Mouse (Mus musculus) naive thymus-derived CD4-positive, alpha-beta T cell, adult 2 months (primary cell): ENCODE measurements around the gene Popdc3.
"Not testable (repeated sequence)": the region's sequence is repeated elsewhere in the genome, so short reads cannot be mapped to it uniquely, and the experiment has no call there.

ENCODE experiments used
- DNase-seq: peaks from one replicate; pipeline ENCODE4 v3.0.0-alpha.2; 2011; ENCODE audit warnings: low read depth

Popdc3 gene

DNA sequence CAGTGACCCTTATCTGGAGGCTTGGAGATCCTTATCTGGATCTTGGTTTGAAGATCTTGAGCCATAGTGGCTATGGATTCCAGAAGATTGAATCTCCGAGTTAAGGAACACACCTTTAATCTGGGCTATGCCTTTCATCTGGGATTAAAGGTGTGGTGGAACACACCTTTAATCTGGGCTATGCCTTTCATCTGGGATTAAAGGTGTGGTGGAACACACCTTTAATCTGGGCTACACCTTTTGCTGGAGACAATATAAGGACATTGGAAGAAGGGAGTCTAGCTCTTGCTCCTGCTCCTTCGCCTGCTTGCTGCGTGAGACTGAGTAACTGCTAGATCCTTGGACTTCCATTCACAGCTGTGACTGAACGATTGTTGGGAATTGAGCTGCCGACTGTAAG lies at the start of gene Popdc3:
Popdc3 (plus strand) TSS at position 301 of the 400 bp plus-strand sequence.
- DNase-seq = not testable (repeated sequence)

- peak; percentile 10 for DNase-seq
These were observed 48.8 kb upstream of the Popdc3 start for GRCm38 (mm10) chr10:45129105-45129504.

DNA sequence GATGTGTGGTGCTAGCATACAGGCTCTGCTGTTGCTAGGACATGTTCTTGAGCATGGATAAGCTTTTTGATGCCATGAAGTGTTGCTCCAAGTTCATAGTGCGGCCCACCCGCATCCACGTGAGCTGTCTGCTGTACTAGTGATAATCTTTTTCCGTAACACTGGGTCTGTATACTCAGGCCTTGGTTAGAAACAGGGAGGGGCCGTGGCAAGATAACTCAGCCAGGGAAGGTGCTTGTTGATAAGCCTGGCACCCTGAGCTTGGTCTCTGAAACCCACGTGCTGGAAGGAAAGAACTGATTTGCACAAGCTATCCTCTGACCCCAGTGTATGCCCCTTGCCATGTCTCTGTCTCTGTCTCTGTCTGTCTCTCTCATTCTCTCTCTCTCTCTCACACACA lies 47.9 kb upstream of the Popdc3 start:
- DNase-seq = no peak

GRCm38 (mm10) chr10:45132371-45132770 lies 45.5 kb upstream of the Popdc3 start:
- peak; percentile 68 for DNase-seq

GRCm38 (mm10) chr10:45136806-45137205 lies 41.1 kb upstream of the Popdc3 start:
- DNase-seq = no peak

- no peak for DNase-seq
These were observed 38.0 kb upstream of the Popdc3 start for GRCm38 (mm10) chr10:45139910-45140309.

- no peak for DNase-seq
These were observed 37.3 kb upstream of the Popdc3 start for GRCm38 (mm10) chr10:45140474-45141212.

- no peak for DNase-seq
These were observed 35.5 kb upstream of the Popdc3 start for GRCm38 (mm10) chr10:45142359-45142758.

GRCm38 (mm10) chr10:45144038-45144817 lies 33.7 kb upstream of the Popdc3 start:
- DNase-seq = no peak

DNA sequence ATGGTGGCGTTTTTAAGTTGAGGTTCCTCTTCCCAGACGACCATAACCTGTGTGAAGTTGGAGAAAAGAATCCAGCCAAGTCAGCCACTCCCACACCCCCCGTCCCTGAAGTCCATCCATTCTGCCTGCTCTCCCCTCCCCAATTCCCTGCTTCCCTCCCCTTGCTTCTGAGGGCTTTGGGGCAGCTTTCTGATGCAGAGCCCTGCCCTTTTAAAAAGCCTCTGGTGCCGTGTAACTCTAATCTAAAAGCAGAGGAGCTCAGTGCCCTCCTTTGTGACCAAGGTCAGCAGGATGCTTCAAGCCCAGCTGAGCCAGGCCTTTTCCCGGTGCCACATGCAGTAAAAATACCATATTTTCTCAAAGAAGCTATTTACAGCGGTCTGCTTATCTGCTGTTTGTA lies 31.1 kb upstream of the Popdc3 start:
- no peak for DNase-seq

DNA sequence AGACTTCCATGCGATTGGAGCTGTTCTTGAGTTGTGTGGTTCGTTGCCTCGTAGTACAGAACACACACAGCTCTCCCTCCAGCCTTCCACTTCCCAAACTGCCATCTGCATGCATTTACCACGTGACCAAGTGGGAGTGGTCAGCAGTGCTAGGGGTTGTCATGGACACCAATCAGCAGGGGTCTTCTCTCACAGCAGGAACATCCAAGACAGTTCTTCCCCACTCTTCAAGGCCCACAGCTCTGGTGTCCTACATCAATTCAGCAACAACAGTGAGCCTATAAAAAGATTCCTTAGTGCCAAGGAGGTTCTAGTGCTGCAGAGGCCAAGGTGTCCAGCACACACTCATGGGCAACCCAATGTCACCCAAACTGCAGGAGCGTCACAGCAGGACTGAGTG lies 26.8 kb upstream of the Popdc3 start:
- no peak for DNase-seq

GRCm38 (mm10) chr10:45151771-45152692 lies 25.9 kb upstream of the Popdc3 start:
- no peak for DNase-seq

GRCm38 (mm10) chr10:45154557-45155060 lies 23.3 kb upstream of the Popdc3 start:
- DNase-seq = no peak

DNA sequence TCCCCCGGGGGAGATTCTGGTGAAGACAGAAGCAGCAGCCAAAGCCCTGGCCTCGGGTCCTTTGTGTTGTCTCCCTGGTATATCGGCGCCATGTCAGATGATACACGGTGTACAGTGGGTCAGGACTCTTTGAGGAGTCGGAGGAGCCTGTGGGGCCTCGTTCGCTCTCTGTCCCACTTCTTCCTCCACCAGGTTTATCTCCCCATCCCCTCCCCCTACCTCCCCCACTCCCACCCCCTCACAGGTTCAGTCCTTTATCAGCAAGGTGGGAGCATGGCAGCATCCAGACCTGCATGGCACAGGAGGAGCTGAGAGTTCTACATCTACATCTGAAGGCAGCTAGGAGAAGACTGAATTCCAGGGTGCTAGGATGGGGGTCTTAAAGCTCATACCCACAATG lies 12.0 kb upstream of the Popdc3 start:
- DNase-seq = no peak

GRCm38 (mm10) chr10:45173927-45174326 lies 4.0 kb upstream of the Popdc3 start:
- DNase-seq = no peak

GRCm38 (mm10) chr10:45174345-45174744 lies 3.6 kb upstream of the Popdc3 start:
- DNase-seq = no peak

- no peak for DNase-seq
These were observed 2.9 kb downstream of the Popdc3 start for GRCm38 (mm10) chr10:45180677-45181326.

DNA sequence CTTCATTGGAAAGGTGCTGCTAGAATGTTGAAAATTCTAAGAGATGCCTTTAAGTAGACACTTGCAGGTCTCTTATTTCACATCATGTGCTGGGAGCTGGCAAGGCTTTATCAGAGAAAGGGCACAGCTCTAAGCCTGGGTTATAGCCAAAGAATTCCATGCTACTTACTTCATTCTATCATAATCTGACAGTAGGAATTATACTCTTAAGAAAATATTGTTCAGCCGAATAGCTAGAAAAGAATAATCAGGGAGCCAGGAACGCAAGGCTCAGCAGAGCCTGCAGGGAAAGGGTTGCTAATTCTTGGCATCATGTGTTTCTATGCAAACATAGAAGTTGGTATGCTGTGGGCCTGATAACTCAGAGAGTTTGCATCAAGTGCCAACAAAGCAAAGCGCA lies 3.4 kb downstream of the Popdc3 start:
- no peak for DNase-seq

- no peak for DNase-seq
These were observed 7.6 kb downstream of the Popdc3 start for GRCm38 (mm10) chr10:45185457-45185856.

GRCm38 (mm10) chr10:45193330-45194310 lies 15.7 kb downstream of the Popdc3 start:
- no peak for DNase-seq
